Mouse (Mus musculus): Measurements from ENCODE around the gene Dpy19l3.

Dpy19l3 gene

GRCm38 (mm10) chr7:35750873-35751272, 3.4 kb downstream of the Dpy19l3 start:
- no peak for DNase-seq (ENCODE audit: low spot score in 2 of 2)

GRCm38 (mm10) chr7:35747397-35747964, 6.8 kb downstream of the Dpy19l3 start:
- DNase-seq (ENCODE audit: low spot score in 2 of 2): no peak

- DNase-seq (ENCODE audit: low spot score in 2 of 2): no peak
Measured at GRCm38 (mm10) chr7:35746686-35747396, 7.4 kb downstream of the Dpy19l3 start.

- DNase-seq (ENCODE audit: low spot score in 2 of 2): no peak
Measured at GRCm38 (mm10) chr7:35745281-35745702, 9.0 kb downstream of the Dpy19l3 start.

GRCm38 (mm10) chr7:35744771-35745170, 9.5 kb downstream of the Dpy19l3 start:
- DNase-seq (ENCODE audit: low spot score in 2 of 2): peak; percentile 61 to 79

- no peak for DNase-seq (ENCODE audit: low spot score in 2 of 2)
Measured at GRCm38 (mm10) chr7:35742310-35742709, 11.9 kb downstream of the Dpy19l3 start.

GRCm38 (mm10) chr7:35741858-35742257, 12.4 kb downstream of the Dpy19l3 start:
- no peak for DNase-seq (ENCODE audit: low spot score in 2 of 2)

- DNase-seq (ENCODE audit: low spot score in 2 of 2): peak in 1 of 2 experiments; percentile 49
Measured at GRCm38 (mm10) chr7:35740489-35741230, 13.6 kb downstream of the Dpy19l3 start.

GRCm38 (mm10) chr7:35738871-35739270, 15.4 kb downstream of the Dpy19l3 start:
- DNase-seq (ENCODE audit: low spot score in 2 of 2): no peak

GRCm38 (mm10) chr7:35733313-35734050, 20.8 kb downstream of the Dpy19l3 start:
- DNase-seq (ENCODE audit: low spot score in 2 of 2): no peak

GRCm38 (mm10) chr7:35732585-35733059, 21.6 kb downstream of the Dpy19l3 start:
- DNase-seq (ENCODE audit: low spot score in 2 of 2): no peak

GRCm38 (mm10) chr7:35729621-35730031, 24.6 kb downstream of the Dpy19l3 start:
- peak; percentile 44 to 58 for DNase-seq (ENCODE audit: low spot score in 2 of 2)

- DNase-seq (ENCODE audit: low spot score in 2 of 2): no peak
Measured at GRCm38 (mm10) chr7:35728376-35728775, 25.9 kb downstream of the Dpy19l3 start.

GRCm38 (mm10) chr7:35723035-35723434, 31.2 kb downstream of the Dpy19l3 start:
- DNase-seq (ENCODE audit: low spot score in 2 of 2): no peak

GRCm38 (mm10) chr7:35718421-35719178, 35.7 kb downstream of the Dpy19l3 start:
- no peak for DNase-seq (ENCODE audit: low spot score in 2 of 2)

GRCm38 (mm10) chr7:35710366-35710765, 43.9 kb downstream of the Dpy19l3 start:
- no peak for DNase-seq (ENCODE audit: low spot score in 2 of 2)

- no peak for DNase-seq (ENCODE audit: low spot score in 2 of 2)
Measured at GRCm38 (mm10) chr7:35708101-35708500, 46.2 kb downstream of the Dpy19l3 start.

GRCm38 (mm10) chr7:35699005-35699404, 55.2 kb downstream of the Dpy19l3 start:
- DNase-seq (ENCODE audit: low spot score in 2 of 2): no peak

GRCm38 (mm10) chr7:35698073-35698472, 56.2 kb downstream of the Dpy19l3 start:
- DNase-seq (ENCODE audit: low spot score in 2 of 2): no peak

GRCm38 (mm10) chr7:35692641-35693040, 61.6 kb downstream of the Dpy19l3 start:
- DNase-seq (ENCODE audit: low spot score in 2 of 2): no peak

GRCm38 (mm10) chr7:35692117-35692516, 62.1 kb downstream of the Dpy19l3 start:
- no peak for DNase-seq (ENCODE audit: low spot score in 2 of 2)

Data from left cerebral cortex, adult 9 months (tissue).